Mouse (Mus musculus): ENCODE results near the gene Nat8f1.
A peak's percentile ranks its signal among the peaks of the same experiment; 100 is the strongest.
"Not testable (repeated sequence)": the region's sequence is repeated elsewhere in the genome, so short reads cannot be mapped to it uniquely, and the experiment has no call there.

Gene Nat8f1

GRCm38 (mm10) chr6:85915539-85916513 lies at the start of gene Nat8f1:
TSS of gene Nat8f1 (minus strand) at chr6:85915687.
- DNase-seq (ENCODE audit: low spot score), result peak; percentile 87

DNA sequence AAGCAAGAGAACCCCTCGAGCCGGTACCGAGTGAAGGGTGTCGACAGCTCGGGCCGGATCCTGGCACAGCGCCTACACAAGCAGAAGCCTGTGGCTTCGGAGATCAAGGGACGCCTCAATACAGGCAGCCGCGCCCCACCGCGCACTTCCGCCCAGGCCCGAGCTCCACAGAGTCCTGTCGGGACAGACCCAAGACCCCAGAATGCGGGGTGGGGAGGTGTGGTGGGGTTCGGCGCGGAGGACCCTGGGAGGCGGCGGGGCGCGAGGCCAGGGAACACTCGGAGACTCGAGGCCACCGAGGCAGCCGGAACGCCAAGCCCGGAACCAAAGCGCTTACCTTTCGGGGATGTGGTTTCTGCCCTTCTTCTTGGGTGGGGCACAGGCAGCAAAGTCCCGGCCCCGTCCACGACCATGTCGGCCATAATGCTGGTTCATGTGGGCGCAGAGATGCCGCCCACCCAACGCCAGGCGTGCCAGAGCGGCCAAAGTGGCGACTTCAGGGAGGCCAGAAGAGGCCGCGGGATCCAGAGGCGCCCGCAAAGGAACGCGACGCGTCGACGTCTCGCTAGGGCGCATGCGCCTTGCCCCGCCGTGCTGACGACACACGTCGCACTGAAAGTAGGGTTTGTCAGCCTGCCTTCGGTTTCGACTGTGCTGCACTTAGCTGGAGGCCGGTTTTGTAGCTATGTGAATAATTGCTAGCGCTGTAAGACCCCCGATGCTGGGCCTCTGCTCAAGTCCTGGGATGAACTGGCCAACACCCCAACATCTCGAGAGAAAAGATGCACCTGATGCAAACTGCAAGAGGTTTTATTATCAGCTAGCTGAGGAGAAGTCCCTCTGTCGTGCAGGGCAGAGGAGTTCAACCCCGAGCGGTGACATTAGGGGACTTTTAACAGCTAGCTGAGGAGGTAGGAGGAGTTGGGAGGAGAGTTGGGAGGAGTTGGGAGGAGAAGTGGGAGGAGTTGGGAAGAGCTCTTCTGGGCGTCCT lies 45.9 kb upstream of the Nat8f1 start, which contains the start of gene Dusp11:
Gene Dusp11, minus strand, starts transcription at position 567 of the 991 bp plus-strand sequence.
- peak; percentile 87 for DNase-seq (ENCODE audit: low spot score)

DNA sequence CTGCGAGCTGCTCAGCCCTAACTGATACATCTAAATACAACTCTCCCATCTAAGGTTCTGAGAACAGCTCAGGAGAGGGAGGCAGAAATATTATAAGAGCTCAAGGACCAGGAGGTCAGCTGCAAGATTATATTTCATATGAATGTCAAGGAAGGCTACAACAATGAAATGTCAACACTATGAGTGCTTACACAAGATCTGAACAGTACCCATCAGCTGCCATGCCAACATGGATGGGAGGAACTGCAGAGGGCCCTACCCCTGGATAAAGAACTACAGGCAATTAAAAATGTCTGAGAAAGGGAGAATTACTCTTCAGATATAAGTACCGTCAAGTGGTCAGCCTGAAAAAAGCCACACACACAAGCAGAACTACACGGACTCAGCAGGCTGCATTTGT lies 42.1 kb upstream of the Nat8f1 start:
- DNase-seq (ENCODE audit: low spot score), result no peak

- no peak for DNase-seq (ENCODE audit: low spot score)
Observed at GRCm38 (mm10) chr6:85948549-85948948, 33.1 kb upstream of the Nat8f1 start.

- no peak for DNase-seq (ENCODE audit: low spot score)
Observed at GRCm38 (mm10) chr6:85942469-85942868, 27.0 kb upstream of the Nat8f1 start.

DNA sequence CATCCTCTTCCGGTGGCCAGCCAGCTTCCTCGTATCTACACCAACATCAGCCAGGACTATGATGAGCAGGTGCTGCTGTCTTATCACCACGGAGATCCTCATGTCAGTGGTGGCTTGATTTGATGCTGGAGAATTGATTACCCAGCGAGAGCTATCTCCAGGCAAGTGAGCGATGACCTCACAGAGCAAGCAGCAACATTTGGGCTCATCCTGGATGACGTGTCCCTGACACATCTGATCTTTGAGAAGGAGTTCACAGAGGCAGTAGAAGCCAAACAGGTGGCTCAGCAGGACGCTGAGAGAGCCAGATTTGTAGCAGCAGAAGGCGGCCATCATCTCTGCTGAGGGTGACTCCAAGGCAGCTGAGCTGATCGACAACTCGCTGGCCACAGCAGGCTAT lies 23.2 kb upstream of the Nat8f1 start:
- DNase-seq (ENCODE audit: low spot score), result no peak

DNA sequence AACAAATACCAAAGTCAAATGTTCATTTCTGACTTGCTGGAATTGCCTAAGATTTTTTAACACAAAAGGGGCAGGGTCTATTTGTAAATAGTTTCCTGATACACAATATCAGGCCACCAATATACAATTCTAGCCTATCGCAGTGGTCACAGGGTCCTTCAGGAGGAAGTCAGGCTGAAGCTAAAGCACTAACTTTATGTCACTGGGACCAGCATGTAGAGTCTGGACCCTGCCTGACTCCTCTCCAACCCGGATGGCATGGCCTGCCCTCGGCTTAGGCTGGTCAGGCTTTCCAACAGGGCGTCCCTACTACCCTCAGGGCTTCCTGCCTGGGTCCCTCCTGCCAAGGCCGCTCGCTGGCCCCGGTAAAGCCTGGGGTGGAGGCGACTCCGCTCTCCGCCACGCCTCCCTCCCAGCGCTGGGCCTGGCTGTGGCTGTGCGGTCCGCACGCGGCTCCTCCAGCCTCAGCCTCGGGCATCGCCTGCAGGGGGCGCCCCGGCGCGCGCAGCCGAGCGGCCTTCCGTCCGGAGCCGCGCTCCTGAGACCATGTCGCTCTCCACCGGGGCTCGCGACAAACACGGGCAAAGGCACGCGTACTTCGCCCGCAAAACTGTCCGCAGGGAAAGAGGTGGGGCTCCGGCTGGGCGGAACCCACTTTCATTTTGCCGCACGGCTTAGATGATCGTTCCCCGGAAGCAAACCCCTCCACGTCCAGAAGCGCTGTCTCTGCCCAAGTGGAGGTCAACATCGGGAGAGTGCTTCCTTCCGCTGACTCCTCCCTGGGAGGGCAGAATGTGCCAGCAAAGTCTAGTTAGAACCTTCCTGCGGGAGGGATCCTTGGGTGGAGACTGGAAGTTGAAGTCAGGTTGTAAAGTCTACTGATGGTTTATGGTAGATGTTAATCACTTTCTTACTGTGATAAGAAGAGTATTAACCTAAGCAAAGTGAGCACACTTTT lies 21.3 kb upstream of the Nat8f1 start:
- DNase-seq (ENCODE audit: low spot score), result peak; percentile 82

- no peak for DNase-seq (ENCODE audit: low spot score)
Observed at GRCm38 (mm10) chr6:85935646-85936045, 20.2 kb upstream of the Nat8f1 start.

- DNase-seq (ENCODE audit: low spot score), result no peak
Observed at GRCm38 (mm10) chr6:85934047-85934446, 18.6 kb upstream of the Nat8f1 start.

GRCm38 (mm10) chr6:85929312-85929711 lies 13.8 kb upstream of the Nat8f1 start:
- no peak for DNase-seq (ENCODE audit: low spot score)

DNA sequence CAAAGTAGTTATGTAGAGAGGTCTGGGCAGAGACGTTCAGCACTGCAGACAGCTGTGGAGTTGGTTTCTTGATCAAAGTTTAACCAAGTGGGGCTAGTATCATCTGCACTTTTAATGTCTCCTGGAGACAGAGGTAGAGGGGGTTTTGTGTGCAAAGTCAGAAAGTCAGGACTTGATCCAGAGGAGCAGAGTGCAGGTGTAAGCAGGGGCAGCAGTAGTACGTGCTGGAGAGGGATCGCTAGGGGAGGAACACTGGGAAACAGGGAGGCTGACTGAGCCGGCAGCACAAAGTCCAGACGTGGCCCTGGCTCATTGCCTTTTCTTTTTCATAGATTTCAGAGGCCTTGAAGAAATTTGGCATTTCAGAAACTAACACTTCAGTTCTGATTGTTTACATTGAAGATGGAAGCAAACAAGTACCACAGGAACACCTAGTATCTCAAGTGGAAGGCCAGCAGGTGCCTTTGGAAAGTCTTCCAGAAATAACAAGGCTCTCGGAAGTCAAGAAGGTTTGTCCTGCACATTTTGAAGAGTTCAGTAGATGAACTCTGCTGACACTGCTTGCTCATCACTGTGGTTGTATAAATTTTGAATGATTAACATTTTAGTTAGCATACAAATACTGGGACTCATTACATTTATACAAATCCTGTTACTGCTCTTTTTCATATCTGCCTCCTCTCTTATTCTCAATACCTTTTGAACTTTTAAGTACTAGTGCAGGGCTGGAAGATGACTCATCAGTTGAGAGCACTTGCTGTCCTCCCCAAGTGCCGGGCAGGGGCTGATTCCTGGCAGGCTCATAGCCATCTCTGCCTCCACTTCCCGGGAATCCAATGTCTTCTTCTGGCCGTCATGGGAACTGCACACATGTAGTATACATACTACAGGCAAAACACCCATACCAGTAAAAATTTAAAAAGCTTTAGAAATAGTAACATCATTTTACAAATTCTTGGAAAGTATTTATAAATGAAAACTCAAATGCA lies 12.3 kb upstream of the Nat8f1 start:
- no peak for DNase-seq (ENCODE audit: low spot score)

GRCm38 (mm10) chr6:85926709-85927108 lies 11.2 kb upstream of the Nat8f1 start:
- DNase-seq (ENCODE audit: low spot score), result no peak

DNA sequence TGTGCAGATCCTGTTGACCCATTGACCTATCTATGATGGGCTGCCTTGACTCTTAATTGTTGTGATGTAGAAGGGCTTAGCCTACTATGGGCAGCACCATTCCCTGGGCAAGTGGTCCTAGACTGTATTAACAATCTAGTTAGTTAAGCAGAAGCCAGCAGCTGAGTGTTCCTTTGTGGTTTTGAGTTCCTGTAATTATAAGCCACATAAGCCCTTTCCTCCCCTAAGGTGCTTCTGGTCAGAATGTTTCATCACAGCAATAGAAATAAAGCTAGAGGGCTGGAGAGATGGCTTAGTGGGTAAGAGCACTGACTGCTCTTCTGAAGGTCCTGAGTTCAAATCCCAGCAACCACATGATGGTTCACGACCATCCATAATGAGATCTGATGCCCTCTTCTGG lies 8.2 kb upstream of the Nat8f1 start:
- no peak for DNase-seq (ENCODE audit: low spot score)

DNA sequence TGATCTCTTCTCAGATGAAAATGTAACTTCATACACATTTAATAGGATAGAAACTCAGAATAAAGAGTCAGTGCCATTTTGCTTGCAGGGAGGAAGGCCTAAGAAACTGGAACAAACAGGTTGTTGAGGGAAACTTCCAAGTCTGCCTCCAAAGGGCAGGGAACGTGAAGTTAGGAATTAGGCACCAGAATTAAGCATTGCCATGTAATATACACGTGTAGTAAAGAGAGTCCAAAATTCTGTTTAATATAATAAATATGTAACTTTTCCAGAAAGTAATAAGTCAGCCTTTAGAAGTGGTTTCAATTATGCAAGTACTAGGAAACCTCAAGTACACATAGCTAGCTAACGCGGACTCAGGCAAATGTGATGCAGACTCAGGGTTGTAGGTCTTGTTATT lies 3.9 kb upstream of the Nat8f1 start:
- no peak for DNase-seq (ENCODE audit: low spot score)

- DNase-seq (ENCODE audit: low spot score), result not testable (repeated sequence)
Observed at GRCm38 (mm10) chr6:85918341-85918740, 2.9 kb upstream of the Nat8f1 start.

DNA sequence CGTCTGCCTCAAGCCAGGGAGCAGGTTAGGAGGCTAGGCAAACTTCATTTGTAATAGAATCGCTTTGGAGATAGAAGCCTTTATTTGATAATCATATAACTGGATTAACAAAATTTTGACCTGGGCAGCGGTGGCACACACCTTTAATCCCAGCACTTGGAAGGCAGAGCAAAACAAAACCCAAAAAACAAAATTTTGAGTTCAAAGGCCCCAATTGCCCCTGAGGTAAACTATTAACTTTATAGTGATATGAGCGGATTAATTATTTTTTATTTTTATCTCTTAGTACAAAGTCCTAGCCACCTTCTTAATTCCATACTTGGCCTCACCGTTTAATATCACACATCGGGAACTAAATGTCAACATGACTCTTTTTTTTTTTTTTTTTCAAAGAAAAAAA lies 1.1 kb upstream of the Nat8f1 start:
- no peak for DNase-seq (ENCODE audit: low spot score)

DNA sequence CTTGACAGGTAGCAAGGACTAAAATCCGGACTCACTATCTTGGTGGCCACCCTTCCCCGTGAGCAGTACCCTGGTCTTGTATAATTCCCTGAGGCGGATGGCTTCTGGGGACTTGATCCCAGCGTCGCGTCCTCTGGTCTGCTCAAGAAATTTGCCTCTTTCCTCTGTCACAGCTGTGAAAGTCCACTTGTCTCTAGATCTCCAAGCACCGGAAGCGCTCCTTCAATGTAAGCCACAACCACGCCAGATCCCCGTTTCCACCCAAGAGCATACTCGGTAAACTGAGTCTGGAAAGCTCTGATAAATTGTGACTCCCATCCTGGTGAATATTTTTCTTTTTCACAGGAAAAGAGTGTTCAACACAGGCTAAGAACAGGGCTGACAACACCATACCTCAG lies 347 bp downstream of the Nat8f1 start:
- DNase-seq (ENCODE audit: low spot score), result no peak

- no peak for DNase-seq (ENCODE audit: low spot score)
Observed at GRCm38 (mm10) chr6:85911587-85911986, 3.9 kb downstream of the Nat8f1 start, which contains the start of gene Tprkb. TSS of gene Tprkb (plus strand) at chr6:85911865.

DNA sequence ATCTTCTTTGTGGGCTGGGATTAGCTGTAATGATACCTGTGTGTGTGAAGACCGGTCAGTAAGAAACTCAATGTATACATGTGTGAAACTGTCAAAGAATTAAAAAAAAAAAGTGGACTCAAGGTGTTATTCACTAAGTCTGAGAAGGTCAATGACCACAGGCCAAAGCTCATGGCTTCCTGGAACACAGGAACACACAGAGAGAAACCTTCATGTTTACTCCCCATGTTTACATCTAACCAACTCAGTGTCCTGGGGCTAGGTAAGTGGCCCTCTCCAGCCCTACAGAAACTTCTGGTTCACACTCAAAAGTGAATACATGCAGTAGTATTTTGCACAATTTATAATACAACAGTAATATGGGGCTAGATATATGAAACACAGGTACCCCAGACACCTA lies 5.8 kb downstream of the Nat8f1 start:
- DNase-seq (ENCODE audit: low spot score), result no peak

DNA sequence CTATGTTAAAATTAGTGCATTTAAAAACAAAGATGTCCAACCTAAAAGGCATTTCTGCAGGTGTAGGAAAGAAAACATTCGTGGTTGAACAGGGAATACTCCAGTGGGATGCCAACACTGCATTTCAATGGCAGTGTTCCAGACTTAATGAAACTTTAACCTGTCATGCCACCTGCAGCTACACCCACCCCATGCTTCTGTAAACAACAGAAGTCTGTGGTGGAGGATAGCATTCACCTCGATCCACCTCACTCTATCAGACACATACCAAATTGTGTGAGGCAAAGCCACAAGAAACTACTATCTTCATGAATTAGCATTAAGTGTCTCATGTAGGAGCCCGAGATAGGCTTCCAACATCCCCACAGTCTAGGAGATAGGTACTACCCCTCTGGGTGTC lies 7.1 kb downstream of the Nat8f1 start:
- no peak for DNase-seq (ENCODE audit: low spot score)

Measured in spleen, adult 12 weeks (tissue).